Comparison of ENCODE assay signal across 25 mouse cellular contexts in genomic region chr14:33942222-33942621, GRCm38 (mm10). TPM values are rescaled to one million over a fixed set of nuclear protein-coding genes. Genes with fewer than 3 reads are reported as not detected.
DNase-seq lines count a peak whose midpoint lies in the region; ATAC-seq and TF ChIP-seq lines count a peak whose summit lies in the region.
"Had no signal": no experiment of that assay in that cellular context is flagged by ENCODE, and none has a peak within 500 bp of the region (broad histone marks: within the 10 kb centered on the region; RNA-seq: fewer than 3 reads in every experiment).

No protein-coding gene starts in this region.

- WGBS in liver, embryonic 13.5 days (ENCODE audit: insufficient replicate concordance), result 53% methylated on average over 5 of the region's 5 CpGs
- WGBS in lung, adult 2 months, result 67% methylated on average over 5 of the region's 5 CpGs

- H3K27me3 ChIP-seq in liver, embryonic 13.5 days, result no peaks in the 10 kb centered on the region
- H3K27me3 ChIP-seq: hindbrain, embryonic 15.5 days had no signal

- H3K9me3 ChIP-seq in liver, embryonic 13.5 days (replicated peaks), result no peaks in the 10 kb centered on the region
- H3K9me3 ChIP-seq: embryonic facial prominence, embryonic 12.5 days; heart, embryonic 12.5 days; hindbrain, embryonic 15.5 days had no signal

- no peaks in the 10 kb centered on the region for H3K4me1 ChIP-seq in liver, embryonic 13.5 days (replicated peaks)
- no peaks in the 10 kb centered on the region for H3K4me1 ChIP-seq in lung, adult 2 months (ENCODE audit: control insufficient read depth, insufficient read depth, low read length)
- H3K4me1 ChIP-seq: embryonic facial prominence, embryonic 12.5 days; hindbrain, embryonic 15.5 days had no signal

- H3K9ac ChIP-seq in liver, embryonic 13.5 days, result no peak overlapping the region
- H3K9ac ChIP-seq: embryonic facial prominence, embryonic 12.5 days; heart, embryonic 12.5 days; hindbrain, embryonic 15.5 days had no signal

- TF ChIP-seq CTCF in lung, adult 2 months (IDR thresholded peaks at IDR 0.05; ENCODE audit: insufficient read depth, low read length), result no peak

- H3K36me3 ChIP-seq in liver, embryonic 13.5 days, result no peaks in the 10 kb centered on the region
- H3K36me3 ChIP-seq: embryonic facial prominence, embryonic 12.5 days; G1E; heart, embryonic 12.5 days; hindbrain, embryonic 15.5 days had no signal

- H3K27ac ChIP-seq in liver, embryonic 13.5 days, result no peak overlapping the region
- H3K27ac ChIP-seq: embryonic facial prominence, embryonic 12.5 days; heart, adult 2 months; hindbrain, embryonic 15.5 days had no signal

- no peak for ATAC-seq in liver, embryonic 13.5 days (ENCODE audit: low read depth)
- ATAC-seq: CD4-positive, CD25-positive, alpha-beta regulatory T cell, adult 4 months; forebrain, embryonic 16.5 days had no signal

- H3K4me3 ChIP-seq in liver, embryonic 13.5 days (replicated peaks), result peak overlapping the region; percentile 19; the same call in 1 of the 2 replicates
- no peak overlapping the region for H3K4me3 ChIP-seq in lung, adult 2 months (replicated peaks; ENCODE audit: extremely low read depth, low read depth, low read length)
- H3K4me3 ChIP-seq: embryonic facial prominence, embryonic 12.5 days; heart, adult 2 months; heart, embryonic 12.5 days; hindbrain, embryonic 15.5 days had no signal

- H3K4me2 ChIP-seq in liver, embryonic 13.5 days, result no peak overlapping the region
- H3K4me2 ChIP-seq: embryonic facial prominence, embryonic 12.5 days; hindbrain, embryonic 15.5 days had no signal

- no peak for TF ChIP-seq POLR2A in lung, adult 2 months (IDR thresholded peaks at IDR 0.05; ENCODE audit: borderline replicate concordance, extremely low read depth, low read depth, low read length)

- peak; percentile 77 to 90 for DNase-seq in adrenal gland, adult (ENCODE audit: inconsistent age in 2 of 2, low spot score in 1 of 2)
- DNase-seq in adrenal gland, postnatal 4 days (ENCODE audit: low spot score in 2 of 2), result no peak
- peak; percentile 85 for DNase-seq in adrenal gland, adult 2 months
- peak; percentile 42 for DNase-seq in adrenal gland, postnatal 25 days
- DNase-seq in liver, embryonic 13.5 days, result no peak
- no peak for DNase-seq in lung, adult 2 months
- DNase-seq in urinary bladder, postnatal 10 days (ENCODE audit: low spot score), result no peak
- DNase-seq: B cell, adult 2 months; cerebellum, adult 8-10 months; cerebellum, postnatal 14 days; gastrocnemius, postnatal 14 days; heart, adult 2 months had no signal

RNA-seq across cellular contexts. Expression of gene Gdf2, which starts 1.4 kb away (rescaled TPM):
- total RNA-seq in adrenal gland, postnatal 4 days (2021), result 1 to 10 TPM in 1 of 2 experiments, under 1 TPM in 1; 0.25 to 1.5 TPM
- total RNA-seq in adrenal gland, adult 2 months (2021), result not detected
- 0.03 TPM in 1 of 2 replicates, not detected in the other for polyA plus RNA-seq in adrenal gland, adult 2 months (2012; rRNA removed)
- not detected in 2 replicates for total RNA-seq in adrenal gland, postnatal 25 days (2021)
- polyA plus RNA-seq in liver, embryonic 13.5 days (2015; fragmentation: Nextera tagmentation; extraction: Ambion mirVana), result 10.2 and 11.6 TPM in 2 replicates
- 0.25 and 0.45 TPM in 2 replicates for polyA plus RNA-seq in lung, adult 2 months (2012; rRNA removed)
- total RNA-seq: common myeloid progenitor, adult 5-6 weeks; gastrocnemius, postnatal 14 days had no signal
- polyA plus RNA-seq: CD4-positive, CD25-positive, alpha-beta regulatory T cell, adult 4 months; embryonic facial prominence, embryonic 12.5 days; forebrain, embryonic 11.5 days; forebrain, embryonic 16.5 days; G1E; hindbrain, embryonic 11.5 days had no signal

RNA-seq across cellular contexts. Expression of gene Rbp3, which starts 11.6 kb away (rescaled TPM):
- total RNA-seq in adrenal gland, postnatal 4 days (2021), result not detected
- total RNA-seq in adrenal gland, adult 2 months (2021), result not detected
- not detected in 2 replicates for polyA plus RNA-seq in adrenal gland, adult 2 months (2012; rRNA removed)
- not detected in 2 replicates for total RNA-seq in adrenal gland, postnatal 25 days (2021)
- 0.06 and 0.10 TPM in 2 replicates for polyA plus RNA-seq in liver, embryonic 13.5 days (2015; fragmentation: Nextera tagmentation; extraction: Ambion mirVana)
- polyA plus RNA-seq in lung, adult 2 months (2012; rRNA removed), result not detected in 2 replicates
- total RNA-seq: common myeloid progenitor, adult 5-6 weeks; gastrocnemius, postnatal 14 days; heart, adult 2 months; heart, postnatal 25 days had no signal
- polyA plus RNA-seq: CD4-positive, CD25-positive, alpha-beta regulatory T cell, adult 4 months; forebrain, embryonic 11.5 days; forebrain, embryonic 16.5 days; frontal cortex, adult 2 months; G1E; gonadal fat pad, adult 2 months; heart, adult 2 months; hindbrain, embryonic 11.5 days had no signal

RNA-seq across cellular contexts. Expression of gene Gdf10, which starts 18.8 kb away (rescaled TPM):
- total RNA-seq in adrenal gland, postnatal 4 days (2021), result 10 to 100 TPM; 10.9 to 11.6 TPM
- total RNA-seq in adrenal gland, adult 2 months (2021), result 10 to 100 TPM; 11.2 to 24.6 TPM
- polyA plus RNA-seq in adrenal gland, adult 2 months (2012; rRNA removed), result 50.5 and 52.1 TPM in 2 replicates
- 10.4 and 10.8 TPM in 2 replicates for total RNA-seq in adrenal gland, postnatal 25 days (2021)
- 5.6 and 6.8 TPM in 2 replicates for polyA plus RNA-seq in liver, embryonic 13.5 days (2015; fragmentation: Nextera tagmentation; extraction: Ambion mirVana)
- polyA plus RNA-seq in lung, adult 2 months (2012; rRNA removed), result 14.3 and 15.1 TPM in 2 replicates
- total RNA-seq: common myeloid progenitor, adult 5-6 weeks had no signal
- polyA plus RNA-seq: CD4-positive, CD25-positive, alpha-beta regulatory T cell, adult 4 months; G1E had no signal

RNA-seq across cellular contexts. Expression of gene Zfp488, which starts 36.3 kb away (rescaled TPM):
- under 1 TPM; 0.08 to 0.17 TPM for total RNA-seq in adrenal gland, postnatal 4 days (2021)
- under 1 TPM in 1 of 2 experiments, not detected in 1; 0.07 TPM for total RNA-seq in adrenal gland, adult 2 months (2021)
- polyA plus RNA-seq in adrenal gland, adult 2 months (2012; rRNA removed), result 0.02 TPM in 1 of 2 replicates, not detected in the other
- total RNA-seq in adrenal gland, postnatal 25 days (2021), result 0.12 TPM in 1 of 2 replicates, not detected in the other
- polyA plus RNA-seq in liver, embryonic 13.5 days (2015; fragmentation: Nextera tagmentation; extraction: Ambion mirVana), result not detected in 2 replicates
- polyA plus RNA-seq in lung, adult 2 months (2012; rRNA removed), result not detected in 2 replicates
- total RNA-seq: common myeloid progenitor, adult 5-6 weeks; heart, adult 2 months; heart, postnatal 25 days had no signal
- polyA plus RNA-seq: CD4-positive, CD25-positive, alpha-beta regulatory T cell, adult 4 months; G1E; heart, adult 2 months; heart, embryonic 12.5 days; heart, embryonic 16.5 days had no signal

Comparison
In these comparisons a context has a peak if more than half of its experiments do, and no peak if none do; other contexts are left out.
1. DNase-seq: peak in adrenal gland, adult (2 of 2), adrenal gland, adult 2 months (single experiment) and adrenal gland, postnatal 25 days (single experiment); none in adrenal gland, postnatal 4 days (0 of 2), liver, embryonic 13.5 days (single experiment), lung, adult 2 months (single experiment) and urinary bladder, postnatal 10 days (single experiment).